ENCODE assay signal across 16 mouse cellular contexts in genomic region chr15:91338350-91338749, GRCm38 (mm10).
A peak's percentile ranks its signal among the peaks of the same experiment; 100 is the strongest.
DNase-seq lines count a peak whose midpoint lies in the region; ATAC-seq and TF ChIP-seq lines count a peak whose summit lies in the region.
"Had no signal": no experiment of that assay in that cellular context is flagged by ENCODE, and none has a peak within 500 bp of the region (broad histone marks: within the 10 kb centered on the region; RNA-seq: fewer than 3 reads in every experiment).

No protein-coding gene starts in this region.

- no peak for DNase-seq in forebrain, postnatal 0 days
- no peak for DNase-seq in forebrain, embryonic 11.5 days (ENCODE audit: low spot score)
- peak; percentile 9 to 37 for DNase-seq in kidney, postnatal 36 days
- DNase-seq in 3T3-L1 (ENCODE audit: low read depth, low spot score) (peak; percentile 4), NIH3T3 (ENCODE audit: low read depth) (peak; percentile 8)
- DNase-seq in left cerebral cortex, postnatal 10 days (ENCODE audit: extremely low spot score in 1 of 2, low spot score in 2 of 2), result no peak
- DNase-seq: adrenal gland, adult 8-10 months; gastrocnemius, postnatal 25 days; thymus, adult 18-20 months had no signal

- H3K4me1 ChIP-seq in forebrain, postnatal 0 days (ENCODE audit: insufficient read depth), result no peaks in the 10 kb centered on the region
- H3K4me1 ChIP-seq in forebrain, embryonic 11.5 days (replicated peaks; ENCODE audit: control insufficient read depth, insufficient read depth, low read length), result no peaks in the 10 kb centered on the region
- H3K4me1 ChIP-seq in kidney, embryonic 16.5 days (ENCODE audit: insufficient read depth, low read length), result no peaks in the 10 kb centered on the region
- H3K4me1 ChIP-seq: forebrain, embryonic 15.5 days; heart, embryonic 15.5 days; kidney, embryonic 15.5 days; lung, embryonic 15.5 days had no signal

- no peak overlapping the region for H3K27ac ChIP-seq in forebrain, postnatal 0 days (ENCODE audit: low read depth, low read length)
- no peak overlapping the region for H3K27ac ChIP-seq in forebrain, embryonic 11.5 days (ENCODE audit: low read depth, low read length)
- no peak overlapping the region for H3K27ac ChIP-seq in kidney, embryonic 16.5 days (ENCODE audit: low read length)
- H3K27ac ChIP-seq: forebrain, embryonic 15.5 days; heart, embryonic 15.5 days; hindbrain, embryonic 15.5 days; kidney, embryonic 15.5 days; lung, embryonic 15.5 days had no signal

- peak; percentile 46 for TF ChIP-seq CTCF in forebrain, postnatal 0 days (IDR thresholded peaks at IDR 0.05; ENCODE audit: low read depth)

- ATAC-seq in forebrain, postnatal 0 days, result no peak
- no peak for ATAC-seq in forebrain, embryonic 11.5 days (replicated peaks; ENCODE audit: low FRiP score)
- no peak for ATAC-seq in kidney, embryonic 16.5 days (ENCODE audit: low FRiP score, low TSS enrichment)
- no peak for ATAC-seq in activated CD4-positive, CD25-positive, alpha-beta regulatory T cell, adult 4 months
- ATAC-seq: forebrain, embryonic 15.5 days had no signal

- 88% methylated on average over 1 of the region's 1 CpGs for WGBS in forebrain, postnatal 0 days
- 88% methylated on average over 1 of the region's 1 CpGs for WGBS in forebrain, embryonic 11.5 days
- 96% methylated on average over 1 of the region's 1 CpGs for WGBS in kidney, embryonic 16.5 days

- H3K27me3 ChIP-seq in forebrain, postnatal 0 days (ENCODE audit: insufficient read depth, low read length), result no peaks in the 10 kb centered on the region
- no peaks in the 10 kb centered on the region for H3K27me3 ChIP-seq in forebrain, embryonic 11.5 days (ENCODE audit: control insufficient read depth, insufficient read depth, low read length)
- H3K27me3 ChIP-seq in kidney, embryonic 16.5 days (ENCODE audit: insufficient read depth, low read length), result no peaks in the 10 kb centered on the region
- H3K27me3 ChIP-seq: forebrain, embryonic 15.5 days; heart, embryonic 15.5 days; hindbrain, embryonic 15.5 days; kidney, embryonic 15.5 days; lung, embryonic 15.5 days had no signal

- intact Hi-C loops in left cerebral cortex, postnatal 10 days (cut with DNase I), result no loop called here

- H3K9me3 ChIP-seq in forebrain, postnatal 0 days (ENCODE audit: low read length), result no peaks in the 10 kb centered on the region
- H3K9me3 ChIP-seq in forebrain, embryonic 11.5 days (ENCODE audit: control insufficient read depth, low read length), result no peaks in the 10 kb centered on the region
- H3K9me3 ChIP-seq in kidney, embryonic 16.5 days (ENCODE audit: low read length), result no peaks in the 10 kb centered on the region
- H3K9me3 ChIP-seq: forebrain, embryonic 15.5 days; heart, embryonic 15.5 days; hindbrain, embryonic 15.5 days; kidney, embryonic 15.5 days; lung, embryonic 15.5 days had no signal

- no peak overlapping the region for H3K4me2 ChIP-seq in forebrain, postnatal 0 days (ENCODE audit: low read depth)
- H3K4me2 ChIP-seq in forebrain, embryonic 11.5 days (ENCODE audit: low read depth, low read length, severe bottlenecking), result no peak overlapping the region
- H3K4me2 ChIP-seq in kidney, embryonic 16.5 days (replicated peaks; ENCODE audit: low read depth, low read length), result no peak overlapping the region
- H3K4me2 ChIP-seq: forebrain, embryonic 15.5 days; heart, embryonic 15.5 days; hindbrain, embryonic 15.5 days; kidney, embryonic 15.5 days; lung, embryonic 15.5 days had no signal

- H3K36me3 ChIP-seq in forebrain, postnatal 0 days (ENCODE audit: insufficient read depth), result no peaks in the 10 kb centered on the region
- no peaks in the 10 kb centered on the region for H3K36me3 ChIP-seq in forebrain, embryonic 11.5 days (ENCODE audit: control insufficient read depth, insufficient read depth, low read length)
- no peaks in the 10 kb centered on the region for H3K36me3 ChIP-seq in kidney, embryonic 16.5 days (ENCODE audit: insufficient read depth, low read length)
- H3K36me3 ChIP-seq: forebrain, embryonic 15.5 days; heart, embryonic 15.5 days; hindbrain, embryonic 15.5 days; kidney, embryonic 15.5 days; lung, embryonic 15.5 days had no signal

- no peak overlapping the region for H3K9ac ChIP-seq in forebrain, postnatal 0 days
- no peak overlapping the region for H3K9ac ChIP-seq in forebrain, embryonic 11.5 days (ENCODE audit: low read length)
- no peak overlapping the region for H3K9ac ChIP-seq in kidney, embryonic 16.5 days (replicated peaks; ENCODE audit: low read length)
- H3K9ac ChIP-seq: forebrain, embryonic 15.5 days; heart, embryonic 15.5 days; hindbrain, embryonic 15.5 days; kidney, embryonic 15.5 days; lung, embryonic 15.5 days had no signal

- no peak overlapping the region for H3K4me3 ChIP-seq in forebrain, postnatal 0 days (ENCODE audit: low read depth, low read length)
- no peak overlapping the region for H3K4me3 ChIP-seq in forebrain, embryonic 11.5 days (ENCODE audit: low read depth, low read length)
- H3K4me3 ChIP-seq in kidney, embryonic 16.5 days (ENCODE audit: low read length), result no peak overlapping the region
- H3K4me3 ChIP-seq: forebrain, embryonic 15.5 days; heart, embryonic 15.5 days; hindbrain, embryonic 15.5 days; kidney, embryonic 15.5 days; lung, embryonic 15.5 days had no signal

Comparison
In these comparisons a context has a peak if more than half of its experiments do, and no peak if none do; other contexts are left out.
1. DNase-seq: peak in kidney, postnatal 36 days (2 of 2), 3T3-L1 (single experiment) and NIH3T3 (single experiment); none in forebrain, postnatal 0 days (single experiment), forebrain, embryonic 11.5 days (single experiment) and left cerebral cortex, postnatal 10 days (0 of 2).